Mouse (Mus musculus): ENCODE measurements at regions not wholly inside any gene's neighbourhood (a gene's known extent, or its start where the extent isn't known, plus 50 kb on each side); places are given as distances from the start of the nearest gene placed in this dataset.
A peak's percentile ranks its signal among the peaks of the same experiment; 100 is the strongest.
"Not testable (repeated sequence)": the region's sequence is repeated elsewhere in the genome, so short reads cannot be mapped to it uniquely, and the experiment has no call there.

DNA sequence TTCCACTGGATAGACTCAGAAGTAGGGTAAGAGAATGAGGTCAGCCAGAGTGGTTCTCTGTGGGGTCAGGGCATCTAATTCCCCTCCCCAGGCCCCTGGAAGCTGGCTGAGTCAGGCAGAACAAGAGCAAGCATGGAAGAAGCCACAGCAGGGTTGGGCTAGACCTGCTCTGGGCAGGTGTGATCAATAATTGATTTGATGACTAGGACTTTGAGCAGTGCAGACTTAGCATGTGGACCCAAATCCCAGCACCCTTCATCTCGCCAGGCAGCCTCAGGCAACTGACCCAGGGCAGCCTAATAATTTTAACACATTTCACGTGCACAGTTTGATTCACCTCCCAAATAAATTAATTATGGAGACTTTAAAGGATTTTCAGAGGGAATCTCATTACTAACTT lies 67.2 kb downstream of the Qdpr start:
- no peak for DNase-seq (ENCODE audit: low spot score)

DNA sequence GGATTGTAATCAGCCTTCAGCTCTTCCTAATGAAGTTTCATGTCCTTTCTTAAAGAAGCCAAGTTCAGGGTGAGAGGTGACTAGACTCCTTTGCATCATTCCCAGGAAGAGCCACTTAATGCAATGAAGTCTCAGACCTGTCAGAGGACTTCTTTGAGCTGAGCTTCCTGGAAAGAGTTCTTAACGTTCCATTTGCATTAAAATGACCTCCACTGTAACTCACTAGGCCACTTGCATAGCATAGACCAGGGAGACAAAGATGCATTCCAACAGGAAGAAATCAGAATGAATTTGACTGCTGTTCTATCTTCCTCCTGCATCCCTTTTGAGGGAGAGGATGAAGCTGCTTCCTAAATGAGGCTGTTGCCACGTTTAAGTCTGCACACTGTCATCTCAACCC lies 71.5 kb downstream of the Qdpr start:
- no peak for DNase-seq (ENCODE audit: low spot score)

DNA sequence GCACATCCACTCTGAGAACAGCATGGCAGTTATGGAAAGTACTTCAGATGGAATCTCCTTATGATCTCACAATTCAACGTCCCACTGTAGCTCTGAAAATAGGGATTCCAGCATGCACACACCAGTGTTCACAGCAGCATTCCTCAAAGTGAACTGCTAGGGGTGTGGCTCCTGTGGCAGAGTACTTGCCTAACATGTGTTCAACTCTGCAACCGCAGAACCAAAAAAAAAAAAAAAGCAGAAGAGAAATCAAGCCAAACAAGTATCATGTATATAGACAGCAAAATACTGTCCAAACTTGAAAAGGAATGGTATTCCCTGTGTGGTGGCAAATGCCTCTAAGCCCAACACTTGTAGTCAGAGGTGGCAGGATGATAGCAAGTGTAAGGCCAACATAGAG lies 77.0 kb downstream of the Qdpr start:
- no peak for DNase-seq (ENCODE audit: low spot score)

DNA sequence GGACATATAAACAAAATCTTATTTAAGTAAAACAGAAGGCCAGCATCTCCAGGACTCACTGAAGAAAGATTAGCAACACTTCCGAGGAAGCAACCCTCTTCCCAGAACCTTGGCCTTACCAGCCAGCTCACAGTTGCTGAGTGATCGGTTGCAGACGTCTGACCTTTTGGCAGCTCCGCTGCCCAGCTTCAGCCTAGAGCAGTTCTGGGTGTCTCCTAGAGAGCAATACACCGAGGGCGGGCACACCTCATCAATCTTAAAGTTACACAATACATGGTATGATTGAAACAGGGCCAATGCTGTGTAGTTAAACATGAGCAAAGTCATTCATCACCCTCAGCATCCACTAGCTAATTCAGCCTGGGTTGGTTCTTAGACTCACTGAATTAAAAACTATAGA lies 81.6 kb downstream of the Qdpr start:
- no peak for DNase-seq (ENCODE audit: low spot score)

DNA sequence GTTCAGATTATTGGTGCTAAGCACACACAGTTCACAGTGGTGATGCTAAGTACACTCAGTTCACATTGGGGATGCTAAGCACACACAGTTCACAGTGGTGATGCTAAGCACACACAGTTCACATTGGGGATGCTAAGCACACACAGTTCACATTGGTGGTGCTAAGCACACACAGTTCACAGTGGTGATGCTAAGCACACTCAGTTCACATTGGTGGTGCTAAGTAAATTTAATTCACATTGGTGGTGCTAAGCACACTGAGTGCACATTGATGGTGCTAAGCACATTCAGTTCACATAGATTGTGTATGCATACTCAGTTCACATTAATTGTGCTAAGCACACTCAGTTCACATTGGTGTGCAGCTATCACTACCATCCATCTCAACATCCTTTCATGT lies 89.8 kb downstream of the Qdpr start:
- no peak for DNase-seq (ENCODE audit: low spot score)

DNA sequence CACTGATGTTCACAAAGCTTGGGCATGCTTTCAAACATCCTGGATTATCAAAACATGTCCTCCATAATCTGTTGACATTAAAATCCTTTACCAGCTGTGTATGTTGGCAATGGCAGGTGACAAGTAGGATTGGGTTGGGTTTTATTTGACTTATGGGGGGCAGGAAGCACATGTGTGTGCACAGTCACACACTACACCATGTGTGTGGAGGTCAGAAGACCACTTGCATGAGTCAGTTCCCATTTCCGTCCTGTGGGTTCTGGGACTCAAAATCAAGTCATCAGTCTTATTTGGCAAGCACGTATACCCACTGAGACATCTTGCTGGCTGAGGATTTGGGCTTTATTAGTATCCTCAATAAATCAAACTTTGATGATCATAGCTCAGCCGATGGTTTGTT lies 109.6 kb downstream of the Qdpr start:
- DNase-seq (ENCODE audit: low spot score), result no peak

DNA sequence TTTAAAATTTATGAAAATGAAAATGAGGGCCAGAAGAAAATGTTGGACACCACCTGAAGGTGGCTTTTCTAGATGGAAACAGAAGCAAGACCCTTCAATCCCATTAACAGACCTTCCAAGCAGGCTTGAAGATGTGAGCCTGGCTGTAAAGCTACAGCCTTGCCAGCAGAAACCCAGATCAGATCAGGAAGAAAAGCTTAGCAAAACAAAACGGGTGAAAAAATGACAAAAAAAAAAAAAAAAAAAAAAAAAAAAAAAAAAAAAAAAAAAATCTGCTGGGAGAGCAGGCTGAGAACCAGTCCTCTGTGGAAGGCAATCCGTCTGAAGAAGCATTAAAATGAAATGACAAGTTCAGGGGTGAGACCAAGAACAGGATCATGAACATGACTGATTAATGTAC lies 113.2 kb downstream of the Qdpr start:
- no peak for DNase-seq (ENCODE audit: low spot score)

DNA sequence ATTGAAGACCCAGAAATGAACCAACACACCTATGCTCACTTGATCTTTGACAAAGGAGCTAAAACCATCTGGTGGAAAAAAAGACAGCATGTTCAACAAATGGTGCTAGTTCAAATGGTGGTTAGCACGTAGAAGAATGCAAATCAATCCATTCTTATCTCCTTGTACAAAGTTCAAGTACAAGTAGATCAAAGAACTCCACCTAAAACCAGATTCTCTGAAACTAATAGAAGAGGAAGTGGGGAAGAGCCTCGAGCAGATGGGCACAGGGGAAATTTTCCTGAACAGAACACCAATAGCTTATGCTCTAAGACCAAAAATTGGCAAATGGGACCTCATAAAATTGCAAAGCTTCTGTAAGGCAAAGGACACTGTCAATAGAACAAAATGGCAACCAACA lies 125.6 kb downstream of the Qdpr start:
- not testable (repeated sequence) for DNase-seq (ENCODE audit: low spot score)

DNA sequence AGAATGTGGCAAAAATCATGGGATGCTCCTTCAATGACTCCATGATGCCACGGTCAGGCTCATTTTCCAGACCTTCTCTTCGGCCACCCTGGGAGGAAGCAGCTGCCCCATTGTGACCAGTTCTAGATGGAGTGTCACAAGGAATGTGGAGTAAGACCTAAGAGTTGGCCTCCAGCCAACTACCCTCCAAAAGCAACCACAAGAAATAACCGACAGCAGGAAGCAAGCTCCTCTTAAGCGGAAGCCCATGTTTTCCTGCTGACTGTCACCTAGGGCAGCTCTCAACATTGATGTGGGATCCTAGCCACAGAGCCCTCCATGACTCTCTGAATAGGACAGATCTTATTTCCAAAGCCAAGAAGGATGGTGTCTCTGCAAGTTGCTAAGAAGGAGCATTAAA lies 126.5 kb downstream of the Qdpr start:
- no peak for DNase-seq (ENCODE audit: low spot score)

DNA sequence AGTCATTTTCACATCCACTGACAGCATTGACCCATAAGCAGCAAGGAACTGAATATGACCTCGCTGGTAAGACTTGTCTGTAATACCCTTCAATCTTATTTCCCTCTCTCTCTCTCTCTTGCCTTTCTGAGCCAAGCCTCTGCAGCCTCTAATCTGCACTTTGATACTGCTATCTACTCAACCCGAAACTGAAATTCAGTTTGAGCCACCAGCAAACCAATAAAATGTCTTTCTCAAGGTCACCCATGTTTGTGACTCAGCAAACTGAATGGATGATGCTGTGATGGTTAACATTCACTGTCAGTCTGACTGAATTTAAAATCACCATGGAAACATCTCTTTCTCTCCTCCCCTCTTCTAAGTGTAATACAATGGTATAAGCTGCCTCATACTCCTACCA lies 132.0 kb downstream of the Qdpr start:
- DNase-seq (ENCODE audit: low spot score), result no peak

DNA sequence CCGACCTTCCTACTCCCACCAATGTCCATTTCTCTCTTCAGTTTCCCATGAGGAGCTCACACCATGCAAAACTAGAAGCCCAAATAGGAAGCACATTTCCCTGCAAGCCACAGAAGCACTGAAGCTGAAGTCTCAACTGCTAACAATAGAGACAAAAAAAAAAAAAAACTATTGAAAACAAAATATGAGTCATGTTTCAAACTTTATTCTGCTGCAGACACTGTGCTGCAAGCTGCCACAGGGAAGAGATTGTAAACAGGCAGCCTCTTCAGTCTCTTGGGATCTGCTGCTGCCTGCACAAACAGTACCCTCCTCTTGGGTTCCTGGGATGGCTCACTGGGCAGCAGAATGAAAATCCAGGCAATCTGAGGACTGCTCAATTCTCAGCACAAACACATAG lies 148.9 kb downstream of the Qdpr start:
- DNase-seq (ENCODE audit: low spot score), result no peak

DNA sequence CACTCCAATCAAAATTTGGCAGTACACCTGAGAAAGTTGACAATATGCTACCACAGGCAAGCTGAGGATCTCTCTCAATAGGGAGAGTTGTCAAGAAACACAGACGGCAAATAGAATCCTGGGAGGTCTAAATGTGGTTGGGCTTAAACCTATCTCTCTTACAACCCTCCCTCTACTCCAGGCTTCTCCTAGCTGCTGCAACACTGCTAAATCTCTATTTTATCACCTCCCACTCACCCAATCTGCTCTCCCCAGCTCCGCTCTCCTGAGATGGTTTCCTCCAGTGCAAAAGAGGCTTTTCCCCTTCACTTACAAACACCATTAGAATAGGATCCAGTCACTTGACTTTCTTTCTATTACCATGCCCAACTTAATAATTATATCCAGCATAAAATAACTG lies 151.2 kb downstream of the Qdpr start:
- DNase-seq (ENCODE audit: low spot score), result peak; percentile 58

DNA sequence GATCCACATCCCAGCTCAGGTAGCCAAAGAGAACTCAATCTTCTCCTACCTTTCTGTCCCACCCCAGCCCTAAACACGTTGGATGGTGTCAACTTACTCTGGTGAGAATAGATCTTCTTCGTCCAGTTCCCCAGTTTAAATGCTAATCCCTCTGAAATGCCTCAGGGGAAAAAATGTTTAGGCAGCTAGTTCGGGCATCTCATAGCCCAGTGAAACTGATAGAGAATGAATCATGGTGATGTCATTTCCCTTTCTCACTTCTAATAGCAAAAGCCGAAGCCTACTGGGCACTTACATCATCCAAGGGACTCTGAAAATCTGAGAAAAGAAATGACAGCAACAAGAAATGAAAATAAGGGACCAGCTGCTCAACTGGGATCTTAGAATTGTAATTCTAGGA lies 154.9 kb downstream of the Qdpr start:
- DNase-seq (ENCODE audit: low spot score), result no peak

DNA sequence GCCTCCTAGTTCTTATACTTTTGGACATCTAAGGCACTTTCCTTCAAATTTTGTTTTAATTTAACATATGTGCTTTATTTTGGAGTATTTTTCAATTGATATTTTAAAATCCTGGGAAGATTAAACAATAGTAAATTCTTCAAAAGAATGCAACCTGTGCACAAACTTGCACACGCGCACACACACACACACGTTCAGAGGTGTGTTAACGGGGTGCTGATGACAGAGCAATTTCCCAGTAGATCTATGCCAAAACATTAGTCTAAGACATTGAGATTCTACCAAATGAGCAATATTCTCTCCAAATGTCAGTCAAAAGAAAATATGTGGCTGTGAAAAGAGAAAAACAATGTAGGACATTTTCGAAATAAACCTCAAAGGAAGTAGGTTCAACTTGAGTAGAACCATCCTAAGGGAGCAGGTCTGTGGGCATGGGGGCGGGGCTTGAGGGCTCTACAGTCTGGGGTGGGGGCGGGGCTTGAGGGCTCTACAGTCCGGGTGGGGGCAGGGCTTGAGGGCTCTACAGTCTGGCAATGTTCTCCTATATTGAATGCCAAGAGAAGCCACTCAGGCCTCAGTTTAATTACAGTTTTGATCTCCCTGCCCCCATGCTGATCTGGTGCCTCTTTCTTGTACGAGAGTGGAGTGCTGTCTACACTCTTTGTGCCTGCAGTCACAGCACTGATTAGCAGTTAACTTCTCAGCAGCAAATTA lies 157.0 kb downstream of the Qdpr start:
- DNase-seq (ENCODE audit: low spot score), result no peak

DNA sequence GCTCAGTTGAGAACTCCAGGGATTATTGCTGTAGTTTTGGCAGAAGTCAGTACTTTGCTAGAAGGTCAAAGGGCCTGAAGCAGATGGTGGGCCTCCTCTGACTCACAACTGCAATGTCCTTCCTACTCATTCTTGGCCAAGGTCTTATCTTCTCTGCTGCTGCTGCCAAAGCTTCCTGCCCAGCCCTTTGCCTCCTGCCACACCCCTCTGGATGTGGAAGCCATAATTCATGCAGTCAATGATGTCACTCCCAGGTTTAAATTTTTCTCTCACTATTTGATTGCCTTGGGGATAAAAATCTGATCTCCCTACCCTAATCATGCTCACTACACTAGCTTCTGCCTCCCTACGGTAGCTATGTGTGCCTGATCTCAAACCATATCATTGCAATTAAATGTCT lies 157.7 kb downstream of the Qdpr start:
- no peak for DNase-seq (ENCODE audit: low spot score)

DNA sequence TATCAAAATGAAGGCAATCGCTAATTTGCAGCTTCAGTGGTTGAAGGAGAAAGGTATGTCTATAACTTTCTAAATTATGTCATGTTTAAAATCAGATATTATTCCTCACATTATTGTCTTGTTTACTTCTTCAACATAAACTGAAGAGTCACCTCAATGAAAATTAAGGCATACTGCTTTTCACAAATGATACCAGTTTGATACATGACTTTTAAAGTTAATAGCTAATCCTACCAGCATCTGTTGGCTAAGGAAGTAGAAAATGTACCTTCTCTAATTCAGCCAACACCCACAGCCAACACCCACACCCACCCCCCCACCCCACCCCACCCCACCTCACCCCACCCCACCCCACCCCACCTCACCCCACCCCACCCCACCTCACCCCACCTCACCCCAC lies 158.3 kb downstream of the Qdpr start:
- DNase-seq (ENCODE audit: low spot score), result no peak

DNA sequence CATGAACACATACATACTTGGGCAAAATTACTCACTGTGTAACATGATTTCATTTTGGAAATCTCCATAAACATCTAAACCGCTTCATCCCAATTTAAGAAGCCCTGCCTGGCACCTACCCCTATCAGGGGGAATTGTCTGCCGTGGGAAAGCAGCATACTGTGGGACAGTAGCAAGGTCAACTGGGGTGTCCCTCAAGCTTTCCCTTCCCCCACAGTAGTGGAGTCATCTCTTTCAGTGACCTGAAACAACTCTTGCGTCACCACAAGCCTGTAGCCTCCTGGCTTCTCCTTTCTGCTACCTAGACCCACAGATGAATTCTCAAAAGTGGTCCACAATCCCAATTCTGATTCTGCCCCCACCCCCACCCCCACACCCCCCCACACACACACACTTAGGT lies 158.8 kb downstream of the Qdpr start:
- DNase-seq (ENCODE audit: low spot score), result no peak

DNA sequence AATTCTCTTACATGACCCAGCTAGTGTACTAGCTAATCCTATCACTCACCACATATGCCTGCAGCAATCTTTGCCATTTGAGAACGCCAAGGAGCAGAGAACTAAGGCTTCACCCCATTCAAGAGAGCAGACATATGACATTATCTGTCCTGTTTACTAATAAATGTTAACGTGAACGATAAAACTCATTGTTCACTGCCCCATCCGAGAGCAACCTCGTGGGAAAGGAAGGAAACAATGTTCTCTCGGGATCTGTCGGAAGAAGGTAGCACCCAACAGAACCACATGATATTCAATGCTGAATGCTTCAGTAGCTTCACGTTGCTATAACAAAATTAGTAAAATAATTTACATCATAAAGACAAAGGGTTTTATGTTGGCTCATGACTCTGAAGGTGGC lies 163.6 kb downstream of the Qdpr start:
- no peak for DNase-seq (ENCODE audit: low spot score)

DNA sequence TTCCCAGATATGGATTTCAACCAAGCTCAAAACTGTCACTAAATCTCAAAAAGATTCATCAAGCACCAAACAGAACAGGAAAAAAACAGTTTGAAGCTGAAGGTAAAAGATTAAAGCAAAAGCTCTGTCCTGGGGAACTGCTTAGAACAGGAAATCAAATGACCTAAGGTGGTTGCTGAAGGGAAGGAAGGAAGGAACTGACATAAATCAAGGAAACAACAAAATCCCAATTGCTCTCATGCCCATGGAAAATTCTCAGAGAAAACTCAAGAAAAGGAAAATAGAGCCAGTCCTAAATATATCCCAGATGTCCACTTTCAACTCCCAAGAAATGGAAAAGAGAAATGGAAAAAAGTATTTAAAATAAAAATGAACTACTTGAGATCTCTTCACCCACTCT lies 165.4 kb downstream of the Qdpr start:
- DNase-seq (ENCODE audit: low spot score), result no peak

DNA sequence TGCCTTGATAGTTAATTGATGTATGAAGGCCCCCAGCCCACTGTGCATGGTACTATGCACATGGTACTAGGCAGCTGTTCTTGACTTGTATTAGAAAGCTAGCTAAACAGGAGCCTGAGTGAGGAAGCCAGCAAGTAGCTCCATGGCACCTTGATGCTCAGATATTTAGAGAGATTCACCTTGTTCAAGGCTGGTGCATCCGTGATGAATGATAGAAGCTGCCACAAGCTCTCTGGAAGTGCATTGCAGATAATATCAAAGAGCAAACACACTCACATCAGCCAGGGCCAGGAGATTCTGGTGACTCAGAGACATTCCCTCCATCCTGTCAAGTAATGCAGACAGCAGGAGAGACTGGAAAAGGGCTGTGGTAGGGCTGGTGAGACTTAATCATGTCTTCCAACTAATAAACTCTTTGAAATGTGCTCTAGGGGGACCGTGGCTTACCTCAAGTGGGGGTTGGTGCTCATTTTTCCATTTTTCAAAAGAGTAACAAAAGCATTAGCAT lies 166.1 kb downstream of the Qdpr start:
- DNase-seq (ENCODE audit: low spot score), result no peak

DNA sequence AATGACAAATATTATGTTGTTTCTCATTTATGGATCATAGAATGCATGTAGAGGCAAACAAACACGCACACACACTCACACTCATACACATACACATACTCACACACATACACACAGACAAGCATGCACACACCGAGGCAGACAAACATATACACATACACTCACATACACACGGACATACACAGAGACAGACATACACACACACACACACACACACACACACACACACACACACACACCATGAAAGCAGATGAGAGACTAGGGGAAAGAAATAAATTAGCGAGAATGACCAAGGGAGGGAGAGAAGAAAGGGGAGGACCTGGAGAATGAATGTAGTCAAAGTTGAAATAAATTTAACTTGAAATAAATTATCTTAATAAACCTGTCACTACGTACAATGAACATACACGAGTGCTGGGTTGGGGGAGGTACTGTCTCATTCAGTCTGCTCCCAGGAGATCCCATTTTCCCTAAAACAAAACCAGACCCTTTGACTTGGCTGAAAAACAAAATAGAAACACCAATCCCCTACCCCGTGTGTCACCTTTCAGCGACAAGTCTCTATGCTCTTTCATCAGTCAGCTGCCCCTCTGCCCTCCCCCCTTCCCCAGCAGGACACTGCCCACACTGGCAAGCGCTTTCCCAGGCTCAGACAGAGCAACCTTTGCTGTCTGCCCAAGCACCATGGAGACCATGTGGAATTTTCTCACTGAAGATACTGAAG lies 167.7 kb downstream of the Qdpr start:
- no peak for DNase-seq (ENCODE audit: low spot score)

DNA sequence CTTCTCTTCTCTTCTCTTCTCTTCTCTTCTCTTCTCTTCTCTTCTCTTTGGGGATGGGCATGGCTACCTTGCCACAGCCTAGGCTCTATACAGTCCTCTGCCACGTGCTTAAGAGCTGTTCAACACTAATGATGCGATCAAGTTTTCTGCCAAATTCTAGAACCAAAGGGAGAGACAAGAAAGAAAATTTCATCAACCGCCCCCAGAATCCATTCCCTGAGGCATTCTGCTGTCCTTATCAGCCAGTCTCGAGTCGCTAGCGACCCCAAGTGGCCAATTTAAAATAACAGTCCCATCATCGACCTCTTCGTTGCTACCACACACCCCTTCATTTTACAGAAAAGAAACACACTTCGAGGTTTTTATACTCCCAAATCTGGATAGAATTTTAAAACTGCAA lies 171.5 kb downstream of the Qdpr start:
- peak; percentile 84 for DNase-seq (ENCODE audit: low spot score)

DNA sequence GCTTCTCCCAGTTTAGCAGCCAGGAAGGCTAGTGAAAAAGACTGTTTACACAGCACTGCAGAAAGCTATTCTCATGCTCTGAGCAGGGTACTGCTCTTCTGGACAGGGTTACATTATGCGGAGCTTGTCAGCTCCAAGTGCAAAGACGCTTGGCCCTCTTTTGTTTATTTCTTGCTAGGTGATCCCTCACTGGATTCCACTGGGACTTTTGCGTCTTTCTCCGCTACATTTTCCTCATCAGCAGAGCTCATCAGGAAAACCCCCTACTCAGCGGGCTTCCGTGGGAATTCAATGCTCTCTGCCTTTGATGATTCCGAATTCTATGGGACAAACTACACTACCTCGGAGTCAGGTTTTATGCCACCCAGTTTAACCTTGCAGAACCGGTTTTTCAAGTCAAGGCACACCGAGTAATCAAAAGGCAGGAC lies 172.0 kb downstream of the Qdpr start:
- DNase-seq (ENCODE audit: low spot score), result no peak

DNA sequence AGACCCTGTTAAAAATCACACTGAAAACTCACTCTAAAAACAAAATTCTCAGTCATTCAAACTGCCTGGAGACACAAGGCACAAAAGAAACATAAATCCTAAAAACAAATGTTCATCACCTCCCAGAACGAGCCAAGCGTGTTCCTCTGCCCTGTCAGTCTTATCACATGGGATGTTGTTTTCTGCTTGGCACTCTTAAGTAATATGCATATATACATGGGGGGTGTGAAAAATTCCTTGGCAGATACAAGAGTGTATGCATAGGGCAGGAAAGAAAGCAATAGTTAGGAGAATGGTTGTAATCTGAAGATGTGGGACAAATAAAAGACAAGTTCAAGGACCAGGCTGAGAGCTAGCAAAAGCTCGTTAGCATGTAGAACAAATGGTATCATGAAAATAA lies 179.4 kb downstream of the Qdpr start:
- DNase-seq (ENCODE audit: low spot score), result no peak

All from layer of hippocampus, adult 9-10 months (tissue).